Mouse (Mus musculus) olfactory bulb, adult 2 months (tissue): ENCODE measurements around the gene Klc3.

Experiments used
- CTCF ChIP-seq: fragments of 200-500 bp; IDR thresholded peaks from 2 replicates; pipeline ENCODE4 v1.5.1; 2012; ENCODE audit warnings: low read depth, mild to moderate bottlenecking, low read length, moderate library complexity; ENCODE audit not compliant: insufficient read depth
- POLR2A ChIP-seq: fragments of 200-500 bp; IDR thresholded peaks from 2 replicates; pipeline ENCODE4 v1.6.1; 2012; ENCODE audit warnings: mild to moderate bottlenecking, low read depth, low read length, moderate library complexity; ENCODE audit not compliant: insufficient read depth

DNA sequence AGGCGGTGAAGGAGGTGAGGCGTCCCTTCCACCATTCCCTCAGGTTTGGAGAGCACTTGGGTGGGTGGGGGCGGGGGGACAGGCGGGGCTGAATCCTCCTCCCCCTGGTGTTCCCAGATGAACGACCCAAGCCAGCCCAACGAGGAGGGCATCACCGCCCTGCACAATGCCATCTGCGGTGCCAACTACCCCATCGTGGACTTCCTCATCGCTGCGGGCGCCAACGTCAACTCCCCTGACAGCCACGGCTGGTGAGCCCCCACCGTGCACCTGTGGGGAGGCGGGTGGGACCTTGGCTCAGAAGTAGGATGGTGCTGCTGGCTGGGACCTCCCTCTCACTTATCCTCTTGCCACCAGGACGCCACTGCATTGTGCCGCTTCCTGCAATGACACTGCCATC is 28.5 kb downstream of the Klc3 start:
- no peak for TF ChIP-seq CTCF
- TF ChIP-seq POLR2A, result no peak
